Mouse (Mus musculus) embryo, embryonic 10.5 days (tissue): ENCODE data around the gene Kirrel.
A peak's percentile ranks its signal among the peaks of the same experiment; 100 is the strongest.

Experiments
- DNase-seq: peaks from one replicate; pipeline ENCODE4 v3.0.0-alpha.2; 2015; ENCODE audit warnings: low spot score

Gene Kirrel

GRCm38 (mm10) chr3:87167621-87168020 lies 6.9 kb downstream of the Kirrel start:
- DNase-seq: no peak

GRCm38 (mm10) chr3:87165291-87165881 lies 9.2 kb downstream of the Kirrel start:
- peak; percentile 31 for DNase-seq

GRCm38 (mm10) chr3:87164099-87164815 lies 10.3 kb downstream of the Kirrel start:
- DNase-seq: no peak

GRCm38 (mm10) chr3:87163116-87163515 lies 11.4 kb downstream of the Kirrel start:
- DNase-seq: no peak

GRCm38 (mm10) chr3:87162380-87162779 lies 12.2 kb downstream of the Kirrel start:
- no peak for DNase-seq

- no peak for DNase-seq
Observed at GRCm38 (mm10) chr3:87161601-87162000, 12.9 kb downstream of the Kirrel start.

- no peak for DNase-seq
Observed at GRCm38 (mm10) chr3:87160819-87161509, 13.6 kb downstream of the Kirrel start.

GRCm38 (mm10) chr3:87159190-87159589 lies 15.4 kb downstream of the Kirrel start:
- no peak for DNase-seq

GRCm38 (mm10) chr3:87157767-87158291 lies 16.7 kb downstream of the Kirrel start:
- DNase-seq: peak; percentile 83

GRCm38 (mm10) chr3:87157297-87157696 lies 17.2 kb downstream of the Kirrel start:
- DNase-seq: peak; percentile 23

GRCm38 (mm10) chr3:87154398-87155287 lies 19.9 kb downstream of the Kirrel start:
- peak; percentile 30 for DNase-seq

GRCm38 (mm10) chr3:87153038-87153437 lies 21.5 kb downstream of the Kirrel start:
- peak; percentile 23 for DNase-seq

- DNase-seq: peak; percentile 29
Observed at GRCm38 (mm10) chr3:87152111-87152738, 22.3 kb downstream of the Kirrel start.

- peak; percentile 21 for DNase-seq
Observed at GRCm38 (mm10) chr3:87151294-87151826, 23.2 kb downstream of the Kirrel start.

GRCm38 (mm10) chr3:87150689-87151244 lies 23.8 kb downstream of the Kirrel start:
- peak; percentile 84 for DNase-seq

- peak; percentile 63 for DNase-seq
Observed at GRCm38 (mm10) chr3:87150056-87150688, 24.4 kb downstream of the Kirrel start.

GRCm38 (mm10) chr3:87149425-87149824 lies 25.1 kb downstream of the Kirrel start:
- no peak for DNase-seq

- no peak for DNase-seq
Observed at GRCm38 (mm10) chr3:87144476-87145240, 29.9 kb downstream of the Kirrel start.

- no peak for DNase-seq
Observed at GRCm38 (mm10) chr3:87140284-87140683, 34.3 kb downstream of the Kirrel start.
